Mouse (Mus musculus) spleen, adult 2 months (tissue): ENCODE results near the gene Ttc12. TPM values are rescaled to one million over a fixed set of nuclear protein-coding genes. Genes with fewer than 3 reads are reported as not detected.

ENCODE experiments used
- DNase-seq, 2 experiments: peaks; one replicate each; pipeline versions ENCODE4 v3.0.0 to v3.0.0-alpha.2; 2012 to 2021; ENCODE audit warnings: low spot score in 2 of 2, low read depth in 1 of 2
- H3K27ac ChIP-seq: fragments of 200-500 bp; 2 replicates; pipeline ENCODE4 v1.5.1; 2012; ENCODE audit warnings: low read length, inconsistent platforms; ENCODE audit not compliant: insufficient read depth
- H3K27me3 ChIP-seq: fragments of 200-500 bp; 2 replicates; pipeline ENCODE4 v1.6.1; 2012; ENCODE audit warnings: mild to moderate bottlenecking, moderate library complexity, low read length, inconsistent platforms; ENCODE audit not compliant: control insufficient read depth, insufficient read depth
- H3K36me3 ChIP-seq: fragments of 200-500 bp; 2 replicates; pipeline ENCODE4 v1.6.1; 2012; ENCODE audit warnings: mild to moderate bottlenecking, low read length, inconsistent platforms; ENCODE audit not compliant: control insufficient read depth, insufficient read depth
- H3K4me1 ChIP-seq: fragments of 200-500 bp; 2 replicates; pipeline ENCODE4 v1.6.1; 2011; ENCODE audit warnings: inconsistent platforms; ENCODE audit not compliant: control insufficient read depth, insufficient read depth, insufficient read length
- H3K4me3 ChIP-seq: fragments of 200-500 bp; 2 replicates; pipeline ENCODE4 v1.5.1; 2011; ENCODE audit warnings: mild to moderate bottlenecking, inconsistent platforms; ENCODE audit not compliant: insufficient read depth, insufficient read length; ENCODE audit errors: extremely low read depth
- CTCF ChIP-seq: fragments of 200-500 bp; IDR thresholded peaks from 2 replicates; pipeline ENCODE4 v1.5.1; 2011; ENCODE audit warnings: mild to moderate bottlenecking, inconsistent platforms; ENCODE audit not compliant: insufficient read depth, insufficient read length, insufficient replicate concordance; ENCODE audit errors: extremely low read depth
- POLR2A ChIP-seq: fragments of 200-500 bp; IDR thresholded peaks from 2 replicates; pipeline ENCODE4 v1.6.1; 2011; ENCODE audit warnings: low read depth, low read length, inconsistent platforms
- WGBS: fragments of 180-500 bp; shearing (Covaris S2); methylation state at CpG from one replicate; pipeline ENCODE4 v1.1.7; 2018; 5-methylcytosine and 5-hydroxymethylcytosine counted together
- polyA plus RNA-seq: library from polyadenylated mRNA; depleted of rRNA; stranded (reverse); fragments of >200 nt; gene quantifications from 2 replicates; pipeline ENCODE4 v1.2.3, GENCODE M21; 2012; rRNA removed

The Ttc12 gene
- polyA plus RNA-seq, 1 experiment = 0.34 TPM

GRCm38 (mm10) chr9:49407028-49407427, 79.0 kb downstream of the Ttc12 start:
- WGBS = 84% methylated on average over 5 of the region's 5 CpGs
- TF ChIP-seq CTCF (no peak), POLR2A (no peak)
- Histone ChIP-seq H3K27me3 (no peaks in the 10 kb centered on the region), H3K4me3 (no peak overlapping the region), H3K36me3 (no peaks in the 10 kb centered on the region), H3K27ac (no peak overlapping the region), H3K4me1 (no peaks in the 10 kb centered on the region)
- DNase-seq = no peak

- Histone ChIP-seq H3K27ac (no peak overlapping the region), H3K4me1 (no peaks in the 10 kb centered on the region), H3K4me3 (no peak overlapping the region), H3K36me3 (no peaks in the 10 kb centered on the region), H3K27me3 (no peaks in the 10 kb centered on the region)
- WGBS = 61% methylated on average over 2 of the region's 2 CpGs
- no peak for TF ChIP-seq POLR2A
- no peak for TF ChIP-seq CTCF
- no peak for DNase-seq
These were observed 82.3 kb downstream of the Ttc12 start for GRCm38 (mm10) chr9:49403711-49404110.

DNA sequence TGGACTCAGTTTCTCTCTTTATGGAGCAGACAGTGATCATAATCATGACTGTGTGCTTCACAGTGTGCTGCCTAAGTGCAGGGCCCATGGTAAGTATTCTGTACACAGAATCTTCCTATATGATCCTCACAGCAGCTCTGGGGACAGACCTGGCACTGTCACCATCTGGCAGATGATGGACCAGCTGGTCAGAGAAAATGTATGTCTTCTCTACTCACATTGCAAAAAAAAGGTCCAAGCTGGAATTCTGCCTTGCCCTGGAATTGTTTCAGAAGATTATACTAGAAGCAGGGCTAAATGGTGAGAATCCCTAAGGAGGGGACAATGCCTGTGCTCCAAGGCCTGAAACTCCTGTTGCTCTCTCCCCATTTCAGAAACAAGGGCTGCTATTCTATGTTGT, 90.0 kb downstream of the Ttc12 start:
- no peak for DNase-seq
- no peak overlapping the region for H3K4me3 ChIP-seq
- no peak overlapping the region for H3K27ac ChIP-seq
- no peaks in the 10 kb centered on the region for H3K27me3 ChIP-seq
- H3K4me1 ChIP-seq = no peaks in the 10 kb centered on the region
- no peak for TF ChIP-seq POLR2A
- TF ChIP-seq CTCF = no peak
- H3K36me3 ChIP-seq = no peaks in the 10 kb centered on the region

DNA sequence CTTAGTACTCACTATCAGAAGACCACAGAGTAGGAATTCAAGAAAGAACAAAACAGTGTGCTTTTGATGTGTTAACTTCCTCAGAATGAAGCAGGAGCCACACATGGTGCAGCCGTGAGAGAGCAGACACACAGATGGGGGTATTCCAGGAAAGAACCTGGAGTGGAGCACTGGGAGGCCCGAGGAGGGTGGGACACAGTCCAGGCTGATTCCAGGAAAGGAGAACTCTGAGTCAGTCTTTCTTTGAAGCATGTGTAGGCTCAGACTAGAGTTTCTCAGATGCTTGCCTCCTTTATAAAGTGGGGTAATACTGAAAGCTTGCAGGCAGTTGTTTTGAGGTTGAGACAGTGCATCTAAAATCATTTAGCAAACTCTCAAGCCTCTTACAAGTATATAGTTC, 93.8 kb downstream of the Ttc12 start:
- Histone ChIP-seq H3K27ac (no peak overlapping the region), H3K27me3 (no peaks in the 10 kb centered on the region), H3K4me1 (no peaks in the 10 kb centered on the region), H3K36me3 (no peaks in the 10 kb centered on the region), H3K4me3 (no peak overlapping the region)
- no peak for DNase-seq
- 51% methylated on average over 2 of the region's 2 CpGs for WGBS
- TF ChIP-seq POLR2A (no peak), CTCF (no peak)

Other genes with a start within 250 kb of the Ttc12 start
- not detected in 2 replicates for gene Gm4894, start 235.7 kb downstream of the Ttc12 start, polyA plus RNA-seq
- not detected in 2 replicates for gene Drd2, start 145.6 kb downstream of the Ttc12 start, polyA plus RNA-seq
- not detected in 2 replicates for gene Ankk1, start 59.2 kb downstream of the Ttc12 start, polyA plus RNA-seq